Mouse (Mus musculus): ENCODE measurements around the gene Pik3r5. TPM values are rescaled to one million over a fixed set of nuclear protein-coding genes. Genes with fewer than 3 reads are reported as not detected.

The Pik3r5 gene
- total and polyA plus RNA-seq, 3 experiments, result 3.5 to 9.4 (median 5.7) TPM

DNA sequence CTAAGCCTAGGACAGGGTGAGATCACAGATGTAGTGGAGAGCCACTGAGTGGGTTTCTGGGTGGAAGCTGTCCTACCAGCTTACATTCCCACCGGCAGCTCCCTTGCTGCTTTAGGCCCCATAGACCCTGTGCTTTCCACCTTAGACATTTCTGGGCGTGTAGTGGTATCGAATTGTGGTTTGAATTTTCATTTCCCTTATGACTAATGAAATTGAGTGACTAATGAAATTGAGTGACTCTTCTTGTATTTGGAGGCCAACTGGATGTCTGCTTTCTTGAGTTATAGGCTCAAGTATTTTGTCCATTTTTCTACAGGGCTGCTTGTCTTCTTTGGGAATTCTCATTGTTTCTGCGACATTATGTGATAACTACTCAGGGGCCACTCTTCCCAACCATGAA lies 14.6 kb downstream of the Pik3r5 start:
- no peak overlapping the region for H3K9ac ChIP-seq (ENCODE audit: insufficient read depth, low read depth)
- dilution Hi-C loops (cut with MboI; ENCODE audit: extremely low pct_ligation_motif_present, extremely low pct_unique_long_range_greater_than_20kb, low sequenced_read_pairs), result no loop called here
- in situ Hi-C loops (cut with MboI; ENCODE audit: low pct_ligation_motif_present, low pct_unique_long_range_greater_than_20kb, low sequenced_read_pairs), result no loop called here

DNA sequence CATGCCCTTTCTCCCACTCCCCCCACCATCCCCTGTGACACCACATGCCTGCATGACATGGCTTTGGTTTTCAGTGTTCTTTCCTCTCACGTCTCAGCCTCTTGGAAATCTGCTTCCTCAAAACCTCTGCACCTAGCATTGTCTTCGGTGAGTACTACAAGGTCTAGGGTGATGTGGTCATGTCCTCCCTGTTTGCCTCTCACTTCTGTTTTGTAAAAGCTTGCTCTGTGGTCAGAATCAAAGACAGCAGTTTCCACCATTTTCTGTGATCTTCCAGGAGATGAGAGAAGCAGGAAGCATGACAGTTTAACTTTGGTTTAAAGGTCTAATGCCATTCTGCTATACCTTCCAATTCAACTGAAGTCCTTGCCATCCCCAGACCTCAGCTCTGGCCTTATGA lies 15.3 kb downstream of the Pik3r5 start:
- Histone ChIP-seq H3K4me3 (replicated peaks in 1 of 3; ENCODE audit: low read depth in 2 of 3, low read length in 2 of 3, poor library complexity in 1 of 3) (no peak overlapping the region), H3K36me3 (replicated peaks in 1 of 2; ENCODE audit: control insufficient read depth in 1 of 2, insufficient read depth in 1 of 2, low read length in 1 of 2) (peaks cover 0 to 28% of the 10 kb centered on the region in 2 experiments), H3K79me2 (replicated peaks; ENCODE audit: control insufficient read depth, extremely low read depth, insufficient read depth, poor library complexity, severe bottlenecking) (no peaks in the 10 kb centered on the region), H3K27ac (ENCODE audit: insufficient read depth, low read depth) (no peak overlapping the region), H3K27me3 (replicated peaks) (no peaks in the 10 kb centered on the region), H3K9me3 (replicated peaks; ENCODE audit: low read length) (no peaks in the 10 kb centered on the region), H3K4me1 (ENCODE audit: control insufficient read depth in 1 of 2, insufficient read depth in 2 of 2) (peaks cover 42 to 66% of the 10 kb centered on the region in 2 experiments), H3K4me2 (ENCODE audit: insufficient read depth, low read depth, poor library complexity, severe bottlenecking) (no peak overlapping the region), H3K9ac (ENCODE audit: insufficient read depth, low read depth) (no peak overlapping the region)
- in situ Hi-C loops (cut with MboI; ENCODE audit: low pct_ligation_motif_present, low pct_unique_long_range_greater_than_20kb, low sequenced_read_pairs) (no loop called here), dilution Hi-C loops (cut with MboI; ENCODE audit: extremely low pct_ligation_motif_present, extremely low pct_unique_long_range_greater_than_20kb, low sequenced_read_pairs) (no loop called here)
- DNase-seq (ENCODE audit: extremely low read depth), result no peak
- TF ChIP-seq ZC3H11A (IDR thresholded peaks at IDR 0.05; ENCODE audit: low read depth, low read length) (no peak), USF2 (conservative IDR thresholded peaks at IDR 0.05; ENCODE audit: low read depth, low read length) (no peak), CHD2 (IDR thresholded peaks at IDR 0.05; ENCODE audit: low read length) (no peak), POLR2AphosphoS2 (IDR thresholded peaks at IDR 0.05; ENCODE audit: low read depth, low read length) (no peak), ETS1 (conservative IDR thresholded peaks at IDR 0.05; ENCODE audit: low read depth, low read length) (no peak), GABPA (IDR thresholded peaks at IDR 0.05; ENCODE audit: insufficient replicate concordance, low read depth, low read length) (no peak), UBTF (IDR thresholded peaks at IDR 0.05; ENCODE audit: low read depth, low read length) (no peak), MAZ (IDR thresholded peaks at IDR 0.05; ENCODE audit: low read depth, low read length) (no peak), NELFE (IDR thresholded peaks at IDR 0.05; ENCODE audit: low read depth, low read length) (no peak), ZNF384 (IDR thresholded peaks at IDR 0.05; ENCODE audit: low read depth, low read length) (no peak), ZKSCAN1 (IDR thresholded peaks at IDR 0.05; ENCODE audit: borderline replicate concordance, low read depth, low read length) (no peak), MAFK (IDR thresholded peaks at IDR 0.05; ENCODE audit: insufficient replicate concordance, low read length) (no peak), MXI1 (IDR thresholded peaks at IDR 0.05; ENCODE audit: low read depth, low read length) (no peak), EP300 (IDR thresholded peaks at IDR 0.05; ENCODE audit: low read length) (no peak), SIN3A (IDR thresholded peaks at IDR 0.05; ENCODE audit: low read length) (no peak), ZMIZ1 (IDR thresholded peaks at IDR 0.05; ENCODE audit: low read depth, low read length) (no peak), TBP (conservative IDR thresholded peaks at IDR 0.05; ENCODE audit: low read depth, low read length) (no peak), JUND (conservative IDR thresholded peaks at IDR 0.05; ENCODE audit: low read depth, low read length) (no peak), RAD21 (IDR thresholded peaks at IDR 0.05; ENCODE audit: low read depth, low read length) (no peak)

More for the DNA sequence above, 14.6 kb downstream of the Pik3r5 start:
- Histone ChIP-seq H3K4me1 (ENCODE audit: control insufficient read depth in 1 of 2, insufficient read depth in 2 of 2) (peaks cover 38 to 66% of the 10 kb centered on the region in 2 experiments), H3K79me2 (replicated peaks; ENCODE audit: control insufficient read depth, extremely low read depth, insufficient read depth, poor library complexity, severe bottlenecking) (no peaks in the 10 kb centered on the region), H3K36me3 (replicated peaks in 1 of 2; ENCODE audit: control insufficient read depth in 1 of 2, insufficient read depth in 1 of 2, low read length in 1 of 2) (peaks cover 0 to 33% of the 10 kb centered on the region in 2 experiments), H3K27ac (ENCODE audit: insufficient read depth, low read depth) (no peak overlapping the region), H3K9me3 (replicated peaks; ENCODE audit: low read length) (no peaks in the 10 kb centered on the region), H3K4me2 (ENCODE audit: insufficient read depth, low read depth, poor library complexity, severe bottlenecking) (no peak overlapping the region), H3K4me3 (replicated peaks in 1 of 3; ENCODE audit: low read depth in 2 of 3, low read length in 2 of 3, poor library complexity in 1 of 3) (no peak overlapping the region), H3K27me3 (replicated peaks) (no peaks in the 10 kb centered on the region)
- DNase-seq (ENCODE audit: extremely low read depth), result no peak
- no peak for TF ChIP-seq BHLHE40 (IDR thresholded peaks at IDR 0.05; ENCODE audit: low read depth, low read length)
- no peak for TF ChIP-seq GABPA (IDR thresholded peaks at IDR 0.05; ENCODE audit: insufficient replicate concordance, low read depth, low read length)

Measured in CH12.LX (cell line).